Mouse (Mus musculus): ENCODE results near the gene Glb1l. TPM values are rescaled to one million over a fixed set of nuclear protein-coding genes. Genes with fewer than 3 reads are reported as not detected.
"Not testable (repeated sequence)": the region's sequence is repeated elsewhere in the genome, so short reads cannot be mapped to it uniquely, and the experiment has no call there.

The Glb1l gene
- polyA plus RNA-seq, 1 experiment from 2014 or later, result 14.8 TPM

GRCm38 (mm10) chr1:75244175-75244826, 33.7 kb upstream of the Glb1l start:
- H3K36me3 ChIP-seq, result peaks cover 33% of the 10 kb centered on the region
- no peak overlapping the region for H3K4me3 ChIP-seq
- H3K27ac ChIP-seq (replicated peaks), result no peak overlapping the region
- 88% methylated on average over 12 of the region's 12 CpGs for WGBS
- H3K9me3 ChIP-seq (replicated peaks), result no peaks in the 10 kb centered on the region
- no peaks in the 10 kb centered on the region for H3K27me3 ChIP-seq (ENCODE audit: low read depth, poor library complexity, severe bottlenecking)
- no peak for DNase-seq (ENCODE audit: low spot score)
- H3K4me1 ChIP-seq, result peaks cover 20% of the 10 kb centered on the region

- Histone ChIP-seq H3K36me3 (peaks cover 35% of the 10 kb centered on the region), H3K27ac (replicated peaks) (no peak overlapping the region), H3K4me3 (no peak overlapping the region), H3K4me1 (peaks cover 18% of the 10 kb centered on the region), H3K27me3 (ENCODE audit: low read depth, poor library complexity, severe bottlenecking) (no peaks in the 10 kb centered on the region), H3K9me3 (replicated peaks) (no peaks in the 10 kb centered on the region)
- WGBS, result 89% methylated on average over 14 of the region's 14 CpGs
- DNase-seq (ENCODE audit: low spot score), result no peak
Observed at GRCm38 (mm10) chr1:75243411-75243810, 32.8 kb upstream of the Glb1l start.

GRCm38 (mm10) chr1:75239591-75239990, 29.0 kb upstream of the Glb1l start:
- DNase-seq (ENCODE audit: low spot score), result no peak
- Histone ChIP-seq H3K4me3 (no peak overlapping the region), H3K27me3 (ENCODE audit: low read depth, poor library complexity, severe bottlenecking) (0 out of 2 replicates have a peak, but pooled peaks cover 7% of the 10 kb centered on the region), H3K27ac (replicated peaks) (no peak overlapping the region), H3K9me3 (replicated peaks) (no peaks in the 10 kb centered on the region), H3K4me1 (peaks cover 23% of the 10 kb centered on the region), H3K36me3 (peaks cover 35% of the 10 kb centered on the region)
- WGBS, result 88% methylated on average over 10 of the region's 10 CpGs

GRCm38 (mm10) chr1:75236117-75237050, 25.8 kb upstream of the Glb1l start, which contains the start of gene Dnajb2:
Dnajb2 (plus strand) TSS chr1:75236406.
- H3K4me1 ChIP-seq, result peaks cover 25% of the 10 kb centered on the region
- H3K9me3 ChIP-seq (replicated peaks), result no peaks in the 10 kb centered on the region
- peaks cover 18% of the 10 kb centered on the region for H3K36me3 ChIP-seq
- peak within 1 kb of the TSS; percentile 71 for H3K4me3 ChIP-seq
- peak within 1 kb of the TSS; percentile 87 for H3K27ac ChIP-seq (replicated peaks)
- peak; percentile 84 for DNase-seq (ENCODE audit: low spot score)
- H3K27me3 ChIP-seq (ENCODE audit: low read depth, poor library complexity, severe bottlenecking), result peaks cover 15% of the 10 kb centered on the region; the same call in 1 of the 2 replicates
- under 1% methylated on average over 62 of the region's 64 CpGs for WGBS

GRCm38 (mm10) chr1:75234606-75235005, 24.0 kb upstream of the Glb1l start:
- no peak overlapping the region for H3K4me3 ChIP-seq
- WGBS, result 3% methylated on average over 8 of the region's 8 CpGs
- peaks cover 18% of the 10 kb centered on the region; the same call in 1 of the 2 replicates for H3K27me3 ChIP-seq (ENCODE audit: low read depth, poor library complexity, severe bottlenecking)
- H3K27ac ChIP-seq (replicated peaks), result no peak overlapping the region
- H3K36me3 ChIP-seq, result peaks cover 5% of the 10 kb centered on the region; the same call in 1 of the 2 replicates
- peak; percentile 63 for DNase-seq (ENCODE audit: low spot score)
- H3K9me3 ChIP-seq (replicated peaks), result no peaks in the 10 kb centered on the region
- peaks cover 25% of the 10 kb centered on the region for H3K4me1 ChIP-seq

- not testable (repeated sequence) for H3K27ac ChIP-seq (replicated peaks); H3K36me3 ChIP-seq; DNase-seq (ENCODE audit: low spot score); H3K9me3 ChIP-seq (replicated peaks); H3K4me3 ChIP-seq
- 69% methylated on average over 4 of the region's 4 CpGs for WGBS
- H3K27me3 ChIP-seq (ENCODE audit: low read depth, poor library complexity, severe bottlenecking), result peaks cover 22% of the 10 kb centered on the region; the same call in 1 of the 2 replicates
- peaks cover 24% of the 10 kb centered on the region for H3K4me1 ChIP-seq
Observed at GRCm38 (mm10) chr1:75232489-75232888, 21.9 kb upstream of the Glb1l start.

- 75% methylated on average over 5 of the region's 5 CpGs for WGBS
- peaks cover 22% of the 10 kb centered on the region; the same call in 1 of the 2 replicates for H3K27me3 ChIP-seq (ENCODE audit: low read depth, poor library complexity, severe bottlenecking)
- no peaks in the 10 kb centered on the region for H3K36me3 ChIP-seq
- no peak within 1 kb of the TSS for H3K4me3 ChIP-seq
- no peak within 1 kb of the TSS for H3K27ac ChIP-seq (replicated peaks)
- no peaks in the 10 kb centered on the region for H3K9me3 ChIP-seq (replicated peaks)
- DNase-seq (ENCODE audit: low spot score), result no peak
- H3K4me1 ChIP-seq, result peaks cover 16% of the 10 kb centered on the region
Observed at GRCm38 (mm10) chr1:75231664-75232152, 21.1 kb upstream of the Glb1l start, which contains the start of gene A630095N17Rik. A630095N17Rik (minus strand) TSS chr1:75232102.

GRCm38 (mm10) chr1:75231224-75231623, 20.6 kb upstream of the Glb1l start:
- Histone ChIP-seq H3K9me3 (replicated peaks) (no peaks in the 10 kb centered on the region), H3K4me1 (peaks cover 11% of the 10 kb centered on the region), H3K27me3 (ENCODE audit: low read depth, poor library complexity, severe bottlenecking) (peaks cover 22% of the 10 kb centered on the region; the same call in 1 of the 2 replicates), H3K4me3 (no peak overlapping the region), H3K27ac (replicated peaks) (no peak overlapping the region), H3K36me3 (no peaks in the 10 kb centered on the region)
- no peak for DNase-seq (ENCODE audit: low spot score)
- WGBS, result 70% methylated on average over 4 of the region's 4 CpGs

- Histone ChIP-seq H3K36me3 (no peaks in the 10 kb centered on the region), H3K4me3 (no peak overlapping the region), H3K27me3 (ENCODE audit: low read depth, poor library complexity, severe bottlenecking) (peaks cover 21% of the 10 kb centered on the region; the same call in 1 of the 2 replicates), H3K4me1 (0 out of 2 replicates have a peak, but pooled peaks cover 5% of the 10 kb centered on the region), H3K9me3 (replicated peaks) (no peaks in the 10 kb centered on the region), H3K27ac (replicated peaks) (no peak overlapping the region)
- 73% methylated on average over 7 of the region's 7 CpGs for WGBS
- DNase-seq (ENCODE audit: low spot score), result no peak
Observed at GRCm38 (mm10) chr1:75230335-75230994, 19.9 kb upstream of the Glb1l start.

GRCm38 (mm10) chr1:75229158-75229557, 18.5 kb upstream of the Glb1l start:
- H3K27me3 ChIP-seq (ENCODE audit: low read depth, poor library complexity, severe bottlenecking), result peaks cover 13% of the 10 kb centered on the region; the same call in 1 of the 2 replicates
- H3K36me3 ChIP-seq, result no peaks in the 10 kb centered on the region
- no peaks in the 10 kb centered on the region for H3K4me1 ChIP-seq
- DNase-seq (ENCODE audit: low spot score), result no peak
- 78% methylated on average over 4 of the region's 4 CpGs for WGBS
- no peak overlapping the region for H3K27ac ChIP-seq (replicated peaks)
- no peaks in the 10 kb centered on the region for H3K9me3 ChIP-seq (replicated peaks)
- no peak overlapping the region for H3K4me3 ChIP-seq

GRCm38 (mm10) chr1:75227653-75228052, 17.0 kb upstream of the Glb1l start:
- no peak for DNase-seq (ENCODE audit: low spot score)
- Histone ChIP-seq H3K9me3 (replicated peaks) (no peaks in the 10 kb centered on the region), H3K4me3 (no peak overlapping the region), H3K27me3 (ENCODE audit: low read depth, poor library complexity, severe bottlenecking) (peaks cover 13% of the 10 kb centered on the region), H3K36me3 (no peaks in the 10 kb centered on the region), H3K4me1 (no peaks in the 10 kb centered on the region), H3K27ac (replicated peaks) (no peak overlapping the region)
- WGBS, result 80% methylated on average over 1 of the region's 1 CpGs

GRCm38 (mm10) chr1:75226138-75226537, 15.5 kb upstream of the Glb1l start:
- WGBS, result 75% methylated on average over 2 of the region's 2 CpGs
- Histone ChIP-seq H3K4me1 (no peaks in the 10 kb centered on the region), H3K27ac (replicated peaks) (no peak overlapping the region), H3K27me3 (ENCODE audit: low read depth, poor library complexity, severe bottlenecking) (peaks cover 24% of the 10 kb centered on the region), H3K9me3 (replicated peaks) (no peaks in the 10 kb centered on the region), H3K4me3 (no peak overlapping the region), H3K36me3 (no peaks in the 10 kb centered on the region)
- DNase-seq (ENCODE audit: low spot score), result no peak

Measured in midbrain, embryonic 10.5 days (tissue).